Mouse (Mus musculus): Measurements from ENCODE around the gene Ocm.
"Not testable (repeated sequence)": the region's sequence is repeated elsewhere in the genome, so short reads cannot be mapped to it uniquely, and the experiment has no call there.

Gene Ocm

DNA sequence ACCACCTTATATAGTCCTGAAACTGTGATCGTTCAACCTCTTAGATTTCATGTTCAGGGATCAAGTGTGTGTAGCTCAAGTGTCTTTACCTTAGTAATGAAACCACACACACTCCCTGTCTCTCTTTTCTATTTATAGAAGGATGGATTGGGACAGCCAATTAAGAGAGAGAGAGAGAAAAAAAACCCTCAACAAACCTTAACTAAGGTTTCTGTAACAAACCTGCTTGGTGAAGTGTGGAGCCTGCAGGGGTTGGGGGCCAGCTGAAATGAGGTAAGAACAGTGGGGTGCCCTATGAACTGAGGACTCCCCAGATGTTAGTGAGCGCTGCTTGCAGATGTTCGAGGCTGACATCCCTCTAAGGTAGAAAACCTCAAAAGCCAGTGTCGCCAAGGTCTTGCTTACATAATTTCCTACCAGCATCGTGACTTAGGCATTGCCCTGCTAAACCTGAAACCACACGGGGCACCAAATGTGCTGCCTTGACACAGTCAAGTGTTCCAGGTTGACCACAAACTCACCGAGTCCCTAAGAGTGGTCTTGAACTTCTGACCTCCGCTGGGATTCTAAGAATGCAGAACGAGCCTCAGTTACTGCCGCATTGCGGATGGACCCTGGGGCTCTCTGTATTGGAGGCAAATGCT is at the start of gene Ocm:
Ocm (minus strand) TSS at position 51 of the 644 bp plus-strand sequence.
- DNase-seq (ENCODE audit: low read depth, low spot score), result peak; percentile 10

DNA sequence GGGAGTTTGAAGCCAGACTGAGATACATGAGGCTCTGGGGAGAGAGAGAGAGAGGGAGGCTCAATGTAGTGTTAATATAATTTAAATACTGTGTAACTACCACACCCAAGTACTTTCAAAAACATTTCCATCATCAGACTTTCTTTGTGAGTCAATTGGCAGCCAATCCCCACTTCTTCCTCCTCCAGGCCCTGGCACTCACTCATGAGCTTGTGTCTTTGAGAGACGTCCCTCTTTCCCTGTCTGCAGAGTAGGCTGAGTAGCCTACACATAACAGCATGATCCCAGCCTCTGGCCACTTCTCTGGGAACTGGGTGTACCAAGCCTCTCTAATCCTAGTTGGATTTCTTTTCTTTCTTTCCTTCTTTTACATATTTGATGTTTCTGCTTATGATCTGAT is 44.8 kb upstream of the Ocm start:
- no peak for DNase-seq (ENCODE audit: low read depth, low spot score)

DNA sequence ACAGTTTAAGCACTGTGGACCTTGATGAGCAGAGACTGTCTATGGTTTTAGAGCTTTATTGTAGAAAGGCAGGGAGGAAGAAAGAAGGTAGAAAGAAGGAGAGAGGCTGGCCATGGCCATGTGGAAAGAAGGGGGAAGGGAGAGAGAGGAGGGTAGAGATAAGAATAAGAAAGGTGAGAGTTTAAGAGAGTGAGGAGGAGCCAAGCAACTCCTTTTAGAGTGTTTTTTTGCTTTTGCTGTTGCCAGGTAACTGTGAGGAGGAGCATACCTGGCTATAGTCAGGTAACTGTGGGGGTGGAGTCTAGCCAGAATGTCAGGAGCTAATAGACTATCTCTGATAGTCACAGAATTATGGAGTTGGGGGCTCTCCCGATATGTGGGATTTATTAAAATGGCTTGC is 43.6 kb upstream of the Ocm start:
- no peak for DNase-seq (ENCODE audit: low read depth, low spot score)

DNA sequence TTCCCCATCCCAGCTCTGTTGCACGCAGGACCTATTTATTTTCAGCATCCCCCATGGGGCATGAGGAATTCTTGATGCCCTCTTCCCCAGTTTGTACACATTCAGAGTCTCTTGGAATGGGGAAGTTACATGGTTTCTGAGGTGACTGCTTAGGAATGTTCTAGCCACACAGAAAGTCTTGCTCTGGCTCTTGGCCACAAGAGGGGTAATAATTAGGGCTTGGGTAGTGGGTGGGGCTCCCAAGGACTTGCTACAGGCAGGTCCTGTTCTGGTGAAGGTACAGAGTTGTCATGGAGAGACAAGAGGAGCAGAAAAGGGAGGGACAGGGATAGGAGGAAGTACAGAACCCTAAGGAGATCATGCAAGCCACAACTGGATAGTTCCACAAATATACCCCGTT is 39.6 kb upstream of the Ocm start:
- no peak for DNase-seq (ENCODE audit: low read depth, low spot score)

DNA sequence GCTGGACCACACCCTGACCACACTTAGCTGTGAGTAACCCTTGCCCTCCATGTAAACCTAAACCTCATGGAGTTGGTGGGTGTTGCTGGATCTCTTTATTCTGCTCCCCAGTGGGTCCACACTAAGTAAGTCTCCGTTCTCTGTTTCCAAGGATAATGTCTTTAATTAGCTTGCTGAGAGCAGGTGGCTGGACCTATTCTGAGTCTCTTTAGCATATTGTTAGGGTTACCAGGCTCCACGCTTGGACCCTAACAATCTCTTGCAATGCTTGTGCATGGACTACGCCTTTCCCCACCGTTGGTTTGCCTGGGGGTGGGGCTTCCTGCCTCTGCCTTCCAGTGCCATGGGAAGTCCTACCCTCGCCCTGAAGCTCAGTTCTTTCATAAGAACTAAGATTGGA is 37.6 kb upstream of the Ocm start:
- DNase-seq (ENCODE audit: low read depth, low spot score), result peak; percentile 51

DNA sequence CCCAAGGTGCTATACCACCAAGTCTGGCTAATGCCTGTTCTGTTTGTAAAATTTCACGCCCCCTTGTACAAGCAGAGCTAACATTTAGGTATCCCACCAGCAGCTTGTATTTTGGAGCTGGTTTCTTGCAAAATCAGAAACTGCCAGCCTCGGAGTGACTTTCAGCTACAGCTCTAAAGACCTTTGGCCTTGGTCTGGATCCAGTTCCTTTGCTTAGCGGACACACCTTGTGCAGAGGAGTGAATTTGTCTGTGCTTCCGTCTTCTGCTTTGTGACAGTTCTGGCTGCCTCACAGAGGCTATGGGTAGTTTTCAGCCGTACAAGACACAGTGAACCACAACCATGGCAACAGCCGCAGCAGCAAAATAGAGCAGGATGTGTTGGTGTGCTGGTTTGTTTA is 27.9 kb upstream of the Ocm start:
- DNase-seq (ENCODE audit: low read depth, low spot score), result peak; percentile 23

DNA sequence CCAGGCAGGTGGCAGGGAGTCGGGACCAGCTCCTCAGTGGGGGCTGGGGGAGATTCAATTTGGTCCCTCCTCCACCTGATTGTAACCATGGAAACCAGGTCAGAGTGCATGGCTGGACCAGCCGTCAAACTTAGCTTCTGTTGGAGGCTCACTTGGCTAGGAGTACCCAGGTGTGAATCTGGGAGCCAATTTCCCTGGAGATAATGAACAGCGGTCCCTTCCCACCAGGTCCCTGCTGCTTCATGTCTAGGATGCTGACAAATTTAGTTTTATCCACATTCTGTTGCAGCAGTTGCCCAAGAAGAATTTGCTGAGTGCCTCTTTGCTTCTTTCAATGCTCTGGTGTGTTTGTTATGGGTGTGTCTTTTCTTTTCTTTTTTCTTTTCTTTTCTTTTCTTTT is 27.0 kb upstream of the Ocm start:
- peak; percentile 29 for DNase-seq (ENCODE audit: low read depth, low spot score)

DNA sequence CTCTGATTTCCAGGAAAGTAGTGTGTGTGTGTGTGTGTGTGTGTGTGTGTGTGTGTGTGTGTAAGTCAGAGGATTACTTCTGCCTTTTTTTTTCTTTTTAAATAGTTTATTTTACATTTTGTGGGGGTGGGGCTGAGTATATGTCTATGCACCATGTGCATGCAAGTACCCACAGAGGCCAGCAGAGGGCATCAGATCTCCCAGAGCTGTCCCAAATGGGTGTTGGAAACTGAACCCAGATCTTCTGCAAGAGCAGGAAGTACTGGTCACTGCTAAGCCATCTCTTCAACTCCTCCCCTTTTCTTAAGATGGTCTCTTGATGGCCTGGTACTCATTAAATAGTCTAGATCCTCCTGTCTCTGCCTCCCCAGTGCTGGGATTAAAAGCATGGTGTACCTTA is 24.8 kb upstream of the Ocm start:
- DNase-seq (ENCODE audit: low read depth, low spot score), result peak; percentile 74

DNA sequence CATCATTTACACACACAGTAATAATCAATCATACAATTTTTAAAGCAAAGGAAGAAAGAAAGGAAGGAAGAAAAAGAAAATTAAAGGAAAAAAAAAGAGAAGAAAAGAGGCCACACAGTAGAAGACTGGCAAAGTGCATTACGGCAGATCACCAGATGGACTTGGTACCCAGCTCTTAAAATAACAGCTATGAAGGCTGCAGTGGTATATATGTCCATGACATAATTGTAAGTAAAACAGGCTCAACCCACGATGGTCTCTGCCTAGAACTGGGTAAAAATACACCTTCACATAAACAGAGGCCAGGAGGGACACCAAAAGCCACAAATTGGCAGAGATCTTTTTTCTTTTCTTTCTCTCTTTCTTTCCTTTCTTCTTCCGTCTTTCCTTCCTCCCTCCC is 23.4 kb upstream of the Ocm start:
- DNase-seq (ENCODE audit: low read depth, low spot score), result no peak

DNA sequence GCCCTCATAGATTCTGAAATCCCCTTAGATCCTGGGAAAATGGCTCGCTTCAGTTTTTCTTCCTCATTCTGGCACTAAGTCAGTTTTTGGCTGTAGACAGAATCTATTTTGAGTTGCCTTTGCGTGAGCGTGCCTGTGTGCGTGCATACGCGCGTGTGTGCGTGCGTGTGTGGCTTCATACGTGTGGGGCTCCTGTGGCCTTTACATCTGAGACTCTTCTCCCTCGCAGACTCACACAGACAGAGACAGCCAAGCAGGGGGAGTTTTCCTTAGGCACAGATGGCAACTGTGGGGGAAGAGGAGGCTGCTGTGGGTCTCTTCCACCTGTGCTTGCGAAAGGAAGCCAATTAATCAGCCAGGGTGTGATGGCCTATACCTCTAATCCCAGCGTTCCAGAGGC is 20.9 kb upstream of the Ocm start:
- DNase-seq (ENCODE audit: low read depth, low spot score), result no peak

DNA sequence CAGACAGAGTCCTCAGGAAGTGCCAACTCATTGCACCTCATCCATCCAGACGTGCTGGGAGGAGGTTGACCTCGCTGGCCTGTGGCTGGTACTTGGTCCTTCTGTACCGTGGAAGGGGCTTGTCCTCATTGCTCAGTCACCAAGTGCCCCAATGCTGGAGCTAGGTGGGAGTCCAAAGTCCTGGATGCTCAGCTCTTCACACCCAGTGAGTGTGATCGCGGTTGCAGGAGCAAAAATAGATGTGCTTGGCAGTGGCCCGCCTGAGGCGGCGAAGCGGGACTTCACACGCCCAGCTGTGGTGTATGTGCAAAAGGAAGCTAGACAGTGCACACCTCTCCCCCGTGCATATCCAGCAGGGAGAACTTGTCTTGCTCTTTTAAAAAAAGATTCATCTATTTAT is 16.7 kb upstream of the Ocm start:
- no peak for DNase-seq (ENCODE audit: low read depth, low spot score)

DNA sequence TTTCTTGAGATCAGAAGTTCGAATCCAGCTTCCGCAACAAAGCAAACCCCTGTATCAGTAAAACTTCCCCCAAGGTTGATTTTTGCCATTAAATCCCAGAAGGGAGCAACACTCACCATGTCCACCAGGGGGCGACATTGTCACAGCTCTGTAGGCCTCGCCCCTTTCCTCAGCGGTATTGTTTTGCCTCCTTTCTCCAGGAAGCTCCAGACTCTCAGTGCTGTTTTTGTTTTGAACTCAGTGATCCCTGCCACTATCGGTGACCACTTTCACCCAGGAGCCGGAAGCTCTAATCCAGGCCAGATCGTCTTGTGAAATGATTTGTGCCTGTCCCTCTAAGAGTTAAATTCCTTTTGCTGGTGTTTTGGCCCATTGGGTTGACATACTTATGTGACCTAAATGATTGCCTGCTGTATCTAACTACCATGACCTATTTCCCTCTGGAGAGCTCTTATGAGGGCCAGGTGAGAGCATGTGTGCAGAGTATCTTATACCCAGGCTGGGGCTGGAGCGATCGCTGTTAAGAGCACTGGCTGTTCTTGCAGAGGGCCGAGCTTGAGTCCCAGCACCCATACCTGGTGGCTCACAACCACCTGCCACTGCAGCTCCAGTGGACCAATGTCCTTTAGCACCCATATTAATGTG is 14.4 kb upstream of the Ocm start:
- peak; percentile 88 for DNase-seq (ENCODE audit: low read depth, low spot score)

DNA sequence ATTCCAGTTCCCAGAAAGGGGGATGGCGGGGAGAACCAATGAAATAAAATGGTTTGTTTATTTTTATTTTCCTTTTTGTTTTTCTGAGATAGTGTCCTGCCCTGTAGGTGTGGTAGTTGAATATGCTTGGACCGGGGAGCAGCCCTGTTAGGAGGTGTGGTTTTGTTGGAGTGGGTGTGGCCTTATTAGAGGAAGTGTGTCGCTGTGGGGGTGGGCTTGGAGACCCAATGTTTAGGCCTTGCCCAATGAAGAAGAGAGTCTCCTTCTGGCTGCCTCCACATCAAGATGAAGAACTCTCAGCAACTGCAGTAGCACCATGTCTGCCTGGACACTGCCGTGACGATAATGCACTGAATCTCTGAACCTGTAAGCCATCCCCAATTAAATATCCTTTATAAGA is 13.4 kb upstream of the Ocm start:
- DNase-seq (ENCODE audit: low read depth, low spot score), result peak; percentile 87

DNA sequence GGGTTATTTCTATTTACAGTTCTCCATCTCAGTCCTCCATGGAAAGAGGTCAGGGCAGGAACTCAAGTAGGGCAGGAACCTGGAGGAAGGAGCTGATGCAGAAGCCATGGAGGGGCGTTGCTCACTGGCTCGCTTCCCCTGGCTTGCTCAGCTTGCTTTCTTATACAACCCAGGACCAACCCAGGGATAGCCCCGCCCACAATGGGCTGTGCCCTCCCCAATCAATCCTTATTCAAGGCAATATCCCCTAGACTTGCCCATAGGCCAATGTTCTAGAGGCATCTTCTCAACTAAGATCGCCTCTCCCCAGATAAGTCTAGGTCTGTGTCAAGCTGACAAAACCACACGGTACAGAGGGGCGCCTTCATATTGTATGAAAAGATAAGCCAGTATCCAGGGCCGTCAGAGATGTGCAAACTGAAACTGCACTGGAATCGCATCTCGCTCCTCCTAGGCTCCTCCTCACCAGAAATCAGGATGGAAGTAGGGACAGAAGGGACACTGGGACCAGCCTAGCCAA is 12.7 kb upstream of the Ocm start:
- peak; percentile 75 for DNase-seq (ENCODE audit: low read depth, low spot score)

DNA sequence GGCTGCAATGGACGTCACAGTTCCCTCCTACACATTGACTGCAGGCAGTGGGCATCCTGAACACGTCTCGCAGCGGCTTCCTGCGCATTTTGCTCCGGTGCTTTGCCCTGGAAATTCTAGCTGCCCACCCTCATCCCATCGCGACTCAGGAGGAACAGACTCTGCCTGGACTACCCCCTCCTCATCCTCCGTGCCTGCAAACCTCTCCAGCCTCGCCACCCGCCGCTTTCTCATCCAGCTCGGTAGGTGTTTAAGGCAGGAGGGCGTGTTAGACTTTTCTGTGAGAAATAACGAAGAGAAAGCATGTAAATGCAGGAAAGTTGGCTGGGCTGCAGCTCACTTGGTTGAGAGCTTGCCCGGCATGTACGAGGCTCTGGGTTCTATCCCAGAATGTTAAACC is 10.5 kb upstream of the Ocm start:
- no peak for DNase-seq (ENCODE audit: low read depth, low spot score)

DNA sequence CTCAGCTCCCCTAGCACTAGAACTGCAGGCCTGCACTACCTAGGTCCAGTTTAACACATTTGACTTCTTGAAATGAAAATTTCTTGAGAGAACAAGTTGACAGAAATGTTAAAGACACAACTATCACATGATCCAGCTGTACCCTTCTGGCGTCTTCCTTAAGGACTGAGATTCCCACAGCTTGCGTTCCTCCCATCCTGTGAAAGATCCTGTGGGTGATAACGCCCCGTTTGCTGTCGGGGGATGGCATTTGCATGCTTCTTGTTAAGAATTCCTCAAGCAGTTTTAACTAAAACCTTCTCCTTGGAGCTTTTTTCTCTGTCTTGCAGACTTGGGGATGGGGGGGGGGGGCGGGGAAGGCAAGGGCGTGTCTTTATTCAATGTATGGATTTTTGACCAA is 8.1 kb upstream of the Ocm start:
- DNase-seq (ENCODE audit: low read depth, low spot score), result peak; percentile 87

DNA sequence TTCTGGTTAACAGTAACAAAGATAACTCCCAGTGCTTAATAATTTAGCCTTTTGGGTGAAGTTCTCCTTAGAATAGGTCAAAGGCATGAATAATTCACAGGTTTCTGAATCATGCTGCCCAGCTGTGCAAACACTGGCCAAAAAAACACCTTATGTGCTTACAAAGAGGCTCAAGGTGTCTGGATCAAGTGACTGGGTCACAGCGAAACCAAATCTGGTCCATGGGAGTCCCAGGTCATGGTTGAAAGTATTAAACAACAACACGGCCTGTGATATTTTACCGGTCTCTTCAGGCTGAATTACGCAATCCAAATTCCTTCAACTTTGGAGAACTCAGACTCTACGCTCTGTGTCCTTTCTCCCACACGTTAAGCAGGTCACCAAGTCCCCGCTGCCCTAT is 6.0 kb upstream of the Ocm start:
- DNase-seq (ENCODE audit: low read depth, low spot score), result no peak

DNA sequence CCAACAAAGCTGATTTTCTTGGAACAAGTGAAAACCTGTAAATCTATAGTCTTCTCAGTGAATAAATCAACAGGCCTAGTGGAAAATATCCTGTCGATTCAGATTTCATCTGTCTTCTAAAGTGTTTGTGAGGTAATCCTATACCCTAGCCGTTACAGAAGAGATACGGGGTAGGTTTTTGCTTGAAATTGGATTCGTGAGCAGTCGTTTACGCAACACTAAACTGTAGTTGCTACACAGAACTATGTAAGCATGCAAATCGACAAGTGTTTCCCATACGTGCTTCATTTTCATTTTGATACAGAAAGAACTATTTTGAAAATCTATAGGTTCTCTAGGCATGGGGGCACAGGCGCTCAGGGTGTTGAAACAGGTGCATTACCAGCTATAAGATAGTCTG is 10.6 kb downstream of the Ocm start:
- DNase-seq (ENCODE audit: low read depth, low spot score), result no peak

DNA sequence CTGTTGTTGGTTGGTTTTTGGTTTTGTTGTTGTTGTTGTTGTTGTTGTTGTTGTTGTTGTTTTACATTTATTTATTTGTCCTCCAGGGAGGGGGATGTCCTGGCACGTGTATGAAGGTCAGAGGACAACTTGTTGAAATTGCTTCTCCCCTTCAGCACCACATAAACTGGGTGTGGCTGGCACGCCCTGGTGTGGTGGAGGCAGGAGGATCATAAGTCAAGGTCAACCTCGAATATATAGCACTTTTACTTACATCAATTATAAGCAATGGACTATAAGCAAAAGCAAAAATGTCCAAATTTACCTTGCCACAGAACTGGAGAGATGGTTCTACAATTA is 11.2 kb downstream of the Ocm start:
- DNase-seq (ENCODE audit: low read depth, low spot score), result no peak

DNA sequence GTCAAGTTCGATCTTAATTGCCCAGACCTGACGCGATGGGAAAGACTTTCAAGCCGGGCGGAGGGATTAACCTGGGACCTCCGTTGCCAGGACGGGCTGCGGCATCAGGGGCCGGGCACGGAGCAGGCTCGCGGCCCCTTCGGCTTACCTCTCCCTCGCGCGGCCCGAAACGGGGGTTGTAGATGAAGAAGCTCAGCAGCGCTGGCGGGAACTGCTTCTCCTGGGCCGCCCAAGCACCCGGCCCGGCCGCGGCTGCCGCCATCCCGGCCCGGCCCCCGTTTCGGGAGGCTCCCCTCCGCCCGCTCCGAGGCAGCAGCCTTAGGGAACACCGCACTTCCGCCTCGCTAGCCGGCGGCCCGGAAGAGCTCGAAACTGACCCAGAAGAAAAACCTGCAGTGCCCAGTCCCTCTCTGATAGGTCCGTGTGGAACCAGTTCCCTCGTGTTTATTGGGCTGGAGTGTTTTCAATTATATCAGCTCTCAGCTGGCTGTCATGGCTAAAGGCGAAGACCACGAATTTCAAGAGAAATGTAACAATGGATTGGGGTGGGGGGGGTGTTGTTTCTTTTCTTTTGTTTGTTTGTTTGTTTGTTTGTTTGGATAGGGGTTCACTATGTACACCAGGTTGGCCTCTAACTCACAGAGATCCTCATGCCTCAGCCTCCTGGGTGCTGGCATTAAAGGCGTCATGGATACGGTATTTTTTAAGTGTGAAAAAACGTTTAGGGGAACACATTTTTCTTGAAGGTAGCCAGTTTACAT is 11.7 kb downstream of the Ocm start, which contains the start of gene Ccz1:
Ccz1 (minus strand) TSS at position 327 of the 761 bp plus-strand sequence.
- DNase-seq (ENCODE audit: low read depth, low spot score), result peak; percentile 96

DNA sequence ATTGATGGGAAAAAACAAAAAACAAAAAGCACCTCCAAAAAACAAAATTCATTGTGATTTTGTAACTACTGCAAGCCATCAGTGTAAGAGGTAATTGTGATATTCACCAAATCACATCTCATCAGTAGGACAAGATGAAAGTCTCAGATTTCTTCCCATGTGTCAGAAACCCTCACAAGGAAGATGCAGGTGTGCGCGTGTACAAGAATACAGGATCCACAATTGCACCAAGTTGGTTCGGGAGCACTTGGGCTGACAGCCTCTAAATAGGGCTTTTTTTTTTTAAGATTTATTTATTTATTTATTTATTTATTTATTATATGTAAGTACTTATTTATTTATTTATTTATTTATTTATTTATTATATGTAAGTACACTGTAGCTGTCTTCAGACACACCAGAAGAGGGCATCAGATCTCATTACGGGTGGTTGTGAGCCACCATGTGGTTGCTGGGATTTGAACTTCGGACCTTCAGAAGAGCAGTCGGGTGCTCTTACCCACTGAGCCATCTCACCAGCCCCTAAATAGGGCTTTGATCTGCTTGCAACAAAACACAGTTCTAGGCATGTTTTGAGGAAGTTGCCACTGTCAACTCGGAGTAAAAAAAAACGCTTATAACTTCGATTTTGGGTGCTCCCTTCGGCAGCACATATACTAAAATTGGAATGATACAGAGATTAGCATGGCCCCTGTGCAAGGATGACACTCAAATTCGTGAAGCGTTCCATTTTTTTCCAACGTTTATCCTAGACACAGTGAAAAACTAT is 12.9 kb downstream of the Ocm start:
- not testable (repeated sequence) for DNase-seq (ENCODE audit: low read depth, low spot score)
